Mouse (Mus musculus) right cerebral cortex, postnatal 10 days (tissue): Measurements from ENCODE around the gene Bivm.

Experiments
- DNase-seq, 2 experiments: peaks; one replicate each; pipeline ENCODE4 v3.0.0; 2021; ENCODE audit warnings: low spot score in 2 of 2

Bivm gene

DNA sequence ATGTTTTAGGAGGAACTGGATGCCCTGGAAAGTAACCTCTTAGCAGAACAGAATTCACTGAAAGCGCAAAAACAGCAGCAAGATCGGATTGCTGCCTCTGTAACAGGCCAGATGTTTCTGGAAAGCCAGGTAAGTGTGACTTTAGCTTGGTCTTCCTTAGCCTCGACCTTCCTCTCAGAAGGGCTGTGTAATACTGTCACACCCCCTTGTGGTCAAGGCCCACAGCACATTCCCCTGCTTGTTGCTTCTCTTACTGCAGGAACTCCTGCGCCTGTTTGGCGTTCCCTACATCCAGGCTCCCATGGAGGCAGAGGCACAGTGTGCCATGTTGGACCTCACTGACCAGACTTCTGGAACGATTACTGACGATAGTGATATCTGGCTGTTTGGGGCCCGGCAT is 55.1 kb downstream of the Bivm start:
- DNase-seq, result no peak

DNA sequence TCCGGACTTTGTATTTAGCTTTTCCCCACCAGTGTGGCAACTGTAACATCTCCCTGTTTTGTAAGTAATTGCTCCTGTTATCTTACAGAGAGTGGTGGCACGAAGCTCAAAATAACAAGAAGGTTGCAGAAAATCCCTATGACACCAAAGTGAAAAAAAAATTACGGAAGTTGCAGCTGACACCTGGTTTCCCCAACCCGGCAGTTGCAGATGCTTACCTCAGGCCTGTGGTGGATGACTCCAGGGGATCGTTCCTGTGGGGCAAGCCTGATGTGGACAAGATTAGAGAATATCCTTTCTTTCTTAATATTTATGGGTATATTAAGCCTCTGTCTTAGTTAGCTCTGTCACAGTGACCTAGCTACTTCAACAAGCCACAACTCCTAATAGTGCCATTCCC is 59.3 kb downstream of the Bivm start:
- DNase-seq, result no peak

DNA sequence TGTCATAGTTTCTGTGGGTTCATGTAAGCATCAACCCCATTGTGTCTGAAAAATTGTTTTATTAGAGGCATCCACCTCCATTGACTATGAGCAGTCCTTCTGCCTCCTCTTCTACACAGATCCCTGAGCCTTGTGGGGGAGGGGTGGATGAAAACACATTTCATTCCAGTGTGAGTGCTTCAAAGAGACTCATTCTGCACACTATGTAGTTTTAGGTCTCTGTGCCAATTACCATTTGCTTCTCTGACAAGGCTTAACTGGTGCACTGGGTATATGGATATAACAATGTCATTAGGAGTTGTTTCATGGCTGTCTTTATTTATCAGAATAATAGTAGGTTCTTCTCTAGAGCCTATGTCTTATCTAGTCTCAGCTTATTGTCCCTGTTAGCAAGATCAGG is 67.6 kb downstream of the Bivm start:
- no peak for DNase-seq
